ENCODE assay signal across 16 mouse cellular contexts in the genomic region with DNA sequence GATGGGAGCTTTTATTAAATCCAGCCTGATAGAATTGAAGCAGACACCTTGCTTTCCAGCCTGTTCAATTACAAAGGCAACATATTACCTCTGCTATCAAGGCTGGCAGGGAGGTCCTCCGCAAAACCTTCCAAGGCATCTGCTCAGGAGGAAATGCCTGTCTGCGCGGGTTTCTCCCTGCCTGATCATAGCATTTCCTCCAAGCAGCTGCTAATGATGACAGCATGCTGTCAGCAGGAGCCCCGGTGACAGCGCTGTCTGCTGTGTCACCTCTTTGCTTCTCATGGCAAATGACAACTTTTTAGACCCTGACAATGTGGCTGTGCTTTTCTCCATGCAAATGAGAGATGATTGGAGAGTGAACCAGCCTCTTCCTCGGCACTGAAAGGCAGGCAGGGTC.
DNase-seq lines count a peak whose midpoint lies in the region; ATAC-seq lines count a peak whose summit lies in the region.
"Had no signal": no experiment of that assay in that cellular context is flagged by ENCODE, and none has a peak within 500 bp of the region (broad histone marks: within the 10 kb centered on the region; RNA-seq: fewer than 3 reads in every experiment).

No protein-coding gene starts in this region.

- H3K27ac ChIP-seq in heart, embryonic 14.5 days (replicated peaks in 1 of 2; ENCODE audit: control insufficient read depth in 1 of 2, insufficient read depth in 1 of 2, low read depth in 2 of 2, low read length in 2 of 2), result no peak overlapping the region
- no peak overlapping the region for H3K27ac ChIP-seq in forebrain, embryonic 15.5 days (replicated peaks)
- H3K27ac ChIP-seq: embryonic facial prominence, embryonic 13.5 days; limb, embryonic 15.5 days had no signal

- H3K27me3 ChIP-seq in heart, embryonic 14.5 days (ENCODE audit: control insufficient read depth, insufficient read depth, low read length), result no peaks in the 10 kb centered on the region; the same call in 1 of the 2 replicates
- H3K27me3 ChIP-seq in forebrain, embryonic 15.5 days, result no peaks in the 10 kb centered on the region
- H3K27me3 ChIP-seq: CH12.LX; embryonic facial prominence, embryonic 13.5 days; limb, embryonic 15.5 days had no signal

- no peak overlapping the region for H3K9ac ChIP-seq in heart, embryonic 14.5 days (ENCODE audit: low read length)
- no peak overlapping the region for H3K9ac ChIP-seq in forebrain, embryonic 15.5 days (replicated peaks)
- H3K9ac ChIP-seq: embryonic facial prominence, embryonic 13.5 days; limb, embryonic 15.5 days had no signal

- 3% methylated on average over 6 of the region's 6 CpGs for WGBS in heart, embryonic 14.5 days
- 48% methylated on average over 6 of the region's 6 CpGs for WGBS in forebrain, embryonic 15.5 days

- no peaks in the 10 kb centered on the region for H3K9me3 ChIP-seq in heart, embryonic 14.5 days (ENCODE audit: control insufficient read depth, low read length)
- H3K9me3 ChIP-seq in forebrain, embryonic 15.5 days, result no peaks in the 10 kb centered on the region
- H3K9me3 ChIP-seq: embryonic facial prominence, embryonic 13.5 days; limb, embryonic 15.5 days had no signal

- 0 out of 4 replicates have a peak overlapping the region, but pooled peaks of 1 of the 2 experiments have one; percentile 2 for H3K4me3 ChIP-seq in heart, embryonic 14.5 days (ENCODE audit: control insufficient read depth in 1 of 2, insufficient read depth in 1 of 2, low read depth in 1 of 2, low read length in 2 of 2)
- no peak overlapping the region for H3K4me3 ChIP-seq in forebrain, embryonic 15.5 days
- H3K4me3 ChIP-seq: embryonic facial prominence, embryonic 13.5 days; limb, embryonic 15.5 days had no signal

- no peaks in the 10 kb centered on the region for H3K36me3 ChIP-seq in heart, embryonic 14.5 days (ENCODE audit: control insufficient read depth, insufficient read depth, low read length)
- no peaks in the 10 kb centered on the region for H3K36me3 ChIP-seq in forebrain, embryonic 15.5 days
- H3K36me3 ChIP-seq: embryonic facial prominence, embryonic 13.5 days; limb, embryonic 15.5 days had no signal

- H3K4me1 ChIP-seq in heart, embryonic 14.5 days (ENCODE audit: control insufficient read depth in 2 of 2, insufficient read depth in 2 of 2, low read length in 2 of 2), result peaks cover 3 to 7% of the 10 kb centered on the region in 2 experiments; a peak in 2 of 4 replicates
- H3K4me1 ChIP-seq in forebrain, embryonic 15.5 days, result 0 out of 2 replicates have a peak, but pooled peaks cover 5% of the 10 kb centered on the region

- H3K4me2 ChIP-seq in heart, embryonic 14.5 days (ENCODE audit: low read length), result peak overlapping the region; percentile 23
- no peak overlapping the region for H3K4me2 ChIP-seq in forebrain, embryonic 15.5 days (replicated peaks)
- H3K4me2 ChIP-seq: embryonic facial prominence, embryonic 13.5 days; limb, embryonic 15.5 days had no signal

- ATAC-seq in heart, embryonic 14.5 days (ENCODE audit: insufficient number of reproducible peaks, insufficient read depth, low FRiP score, low read depth), result no peak
- peak; percentile 75 for ATAC-seq in forebrain, embryonic 15.5 days (replicated peaks)
- ATAC-seq: inflammation-experienced regulatory T-cells, adult 6 months; lung, postnatal 0 days had no signal

- no peak for DNase-seq in heart, postnatal 4 days
- peak; percentile 12 for DNase-seq in embryo, embryonic 10.5 days (ENCODE audit: low spot score)
- DNase-seq in mesoderm, embryonic 11.5 days (ENCODE audit: low read depth, low spot score), result peak; percentile 14
- no peak for DNase-seq in thymus, adult 18-20 months
- DNase-seq in kidney, adult 18-20 months, result no peak
- DNase-seq: adrenal gland, adult 8-10 months; cerebellum, adult 11-12 months; kidney, postnatal 14 days; right cerebral cortex, postnatal 4 days had no signal

Comparison
In these comparisons a context has a peak if more than half of its experiments do, and no peak if none do; other contexts are left out.
1. DNase-seq: peak in embryo, embryonic 10.5 days (single experiment) and mesoderm, embryonic 11.5 days (single experiment); none in heart, postnatal 4 days (single experiment), thymus, adult 18-20 months (0 of 2) and kidney, adult 18-20 months (single experiment).